Mouse (Mus musculus) intestine, embryonic 16.5 days (tissue): ENCODE measurements around the gene Wdr77. TPM values are rescaled to one million over a fixed set of nuclear protein-coding genes. Genes with fewer than 3 reads are reported as not detected.
A peak's percentile ranks its signal among the peaks of the same experiment; 100 is the strongest.
"Not testable (repeated sequence)": the region's sequence is repeated elsewhere in the genome, so short reads cannot be mapped to it uniquely, and the experiment has no call there.

Experiments
- ATAC-seq: fragments of 200-750 bp; cut with Nextera tagmentation; 2 replicates; pipeline ENCODE4 v1.8.0; 2017; ENCODE audit warnings: moderate TSS enrichment, moderate library complexity
- H3K27ac ChIP-seq: fragments of 300-500 bp; sonication (generic); 2 replicates; pipeline ENCODE4 v1.5.1; 2014; ENCODE audit warnings: mild to moderate bottlenecking, low read length
- H3K27me3 ChIP-seq: fragments of 300-500 bp; sonication (generic); replicated peaks from 2 replicates; pipeline ENCODE4 v1.6.1; 2014; ENCODE audit warnings: low read length, control low read depth, mixed read lengths; ENCODE audit not compliant: control insufficient read depth, insufficient read depth
- H3K36me3 ChIP-seq: fragments of 300-500 bp; sonication (generic); 2 replicates; pipeline ENCODE4 v1.6.1; 2014; ENCODE audit warnings: low read length, control low read depth; ENCODE audit not compliant: control insufficient read depth, insufficient read depth
- H3K4me1 ChIP-seq: fragments of 300-500 bp; sonication (generic); 2 replicates; pipeline ENCODE4 v1.6.1; 2014; ENCODE audit warnings: low read length, control low read depth, mixed read lengths; ENCODE audit not compliant: control insufficient read depth, insufficient read depth
- H3K4me2 ChIP-seq: fragments of 300-500 bp; sonication (generic); 2 replicates; pipeline ENCODE4 v1.6.1; 2014; ENCODE audit warnings: low read depth, low read length, control low read depth
- H3K4me3 ChIP-seq: fragments of 300-500 bp; sonication (generic); 2 replicates; pipeline ENCODE4 v1.5.1; 2014; ENCODE audit warnings: mild to moderate bottlenecking, low read length
- H3K9ac ChIP-seq: fragments of 300-500 bp; sonication (generic); 2 replicates; pipeline ENCODE4 v1.6.1; 2014; ENCODE audit warnings: low read depth, low read length
- H3K9me3 ChIP-seq: fragments of 300-500 bp; sonication (generic); 2 replicates; pipeline ENCODE4 v1.6.1; 2016; ENCODE audit warnings: low read length, control low read depth; ENCODE audit not compliant: control insufficient read depth
- WGBS: fragments of 180-500 bp; shearing (Covaris S2); extraction: QIAGEN DNeasy Blood & Tissue Kit; methylation state at CpG from one replicate; pipeline ENCODE4 v1.1.7; 2014; 5-methylcytosine and 5-hydroxymethylcytosine counted together
- polyA plus RNA-seq: library from polyadenylated mRNA; unstranded; fragments of >200 nt; fragmentation: Nextera tagmentation; extraction: Ambion mirVana; gene quantifications from 2 replicates; pipeline ENCODE4 v1.2.1, GENCODE M21; 2015

The Wdr77 gene
- 106 and 118 TPM in 2 replicates for polyA plus RNA-seq

GRCm38 (mm10) chr3:105958974-105959580, at the start of gene Wdr77:
Gene Wdr77 (plus strand): TSS chr3:105959369.
- peaks cover 14% of the 10 kb centered on the region for H3K4me1 ChIP-seq
- peak; percentile 98 for ATAC-seq
- peaks cover 7% of the 10 kb centered on the region for H3K36me3 ChIP-seq
- H3K4me3 ChIP-seq: peak within 1 kb of the TSS; percentile 92
- peak within 1 kb of the TSS; percentile 93 for H3K27ac ChIP-seq
- no peaks in the 10 kb centered on the region for H3K9me3 ChIP-seq
- peak within 1 kb of the TSS; percentile 97 for H3K9ac ChIP-seq
- WGBS: under 1% methylated on average over 51 of the region's 52 CpGs
- no peaks in the 10 kb centered on the region for H3K27me3 ChIP-seq
- H3K4me2 ChIP-seq: peak within 1 kb of the TSS; percentile 78

- no peak overlapping the region for H3K9ac ChIP-seq
- H3K4me3 ChIP-seq: no peak overlapping the region
- H3K4me2 ChIP-seq: no peak overlapping the region
- no peak overlapping the region for H3K27ac ChIP-seq
- ATAC-seq: no peak
- H3K27me3 ChIP-seq: no peaks in the 10 kb centered on the region
- H3K36me3 ChIP-seq: no peaks in the 10 kb centered on the region
- no peaks in the 10 kb centered on the region for H3K9me3 ChIP-seq
- WGBS: 79% methylated on average over 11 of the region's 11 CpGs
- no peaks in the 10 kb centered on the region for H3K4me1 ChIP-seq
These were observed 48.5 kb upstream of the Wdr77 start for GRCm38 (mm10) chr3:105910519-105911190.

- Histone ChIP-seq H3K4me2 (no peak overlapping the region), H3K9me3 (no peaks in the 10 kb centered on the region), H3K27ac (no peak overlapping the region), H3K36me3 (no peaks in the 10 kb centered on the region), H3K4me1 (no peaks in the 10 kb centered on the region), H3K27me3 (no peaks in the 10 kb centered on the region), H3K9ac (no peak overlapping the region), H3K4me3 (no peak overlapping the region)
- ATAC-seq: no peak
- WGBS: 68% methylated on average over 9 of the region's 9 CpGs
These were observed 46.9 kb upstream of the Wdr77 start for GRCm38 (mm10) chr3:105912097-105912880.

GRCm38 (mm10) chr3:105913839-105914681, 45.1 kb upstream of the Wdr77 start:
- Histone ChIP-seq H3K4me3 (no peak overlapping the region), H3K4me1 (no peaks in the 10 kb centered on the region), H3K27me3 (no peaks in the 10 kb centered on the region), H3K36me3 (no peaks in the 10 kb centered on the region), H3K4me2 (no peak overlapping the region), H3K9me3 (no peaks in the 10 kb centered on the region), H3K27ac (no peak overlapping the region), H3K9ac (no peak overlapping the region)
- WGBS: 52% methylated on average over 10 of the region's 10 CpGs
- ATAC-seq: no peak

GRCm38 (mm10) chr3:105915281-105915680, 43.9 kb upstream of the Wdr77 start:
- Histone ChIP-seq H3K27ac (no peak overlapping the region), H3K4me2 (no peak overlapping the region), H3K4me3 (no peak overlapping the region), H3K36me3 (no peaks in the 10 kb centered on the region), H3K27me3 (no peaks in the 10 kb centered on the region), H3K4me1 (no peaks in the 10 kb centered on the region), H3K9me3 (no peaks in the 10 kb centered on the region), H3K9ac (no peak overlapping the region)
- no peak for ATAC-seq
- 24% methylated on average over 1 of the region's 1 CpGs for WGBS

- H3K4me1 ChIP-seq, ATAC-seq, H3K4me3 ChIP-seq, H3K27me3 ChIP-seq, H3K27ac ChIP-seq, H3K9ac ChIP-seq, H3K36me3 ChIP-seq, H3K9me3 ChIP-seq, H3K4me2 ChIP-seq: not testable (repeated sequence)
These were observed 42.7 kb upstream of the Wdr77 start for GRCm38 (mm10) chr3:105916455-105916854.

- ATAC-seq: no peak
- no peak overlapping the region for H3K27ac ChIP-seq
- H3K9me3 ChIP-seq: no peaks in the 10 kb centered on the region
- H3K36me3 ChIP-seq: no peaks in the 10 kb centered on the region
- no peaks in the 10 kb centered on the region for H3K4me1 ChIP-seq
- WGBS: 70% methylated on average over 10 of the region's 10 CpGs
- H3K9ac ChIP-seq: no peak overlapping the region
- H3K27me3 ChIP-seq: no peaks in the 10 kb centered on the region
- H3K4me2 ChIP-seq: no peak overlapping the region
- no peak overlapping the region for H3K4me3 ChIP-seq
These were observed 41.4 kb upstream of the Wdr77 start for GRCm38 (mm10) chr3:105917656-105918354.

GRCm38 (mm10) chr3:105918355-105918745, 40.8 kb upstream of the Wdr77 start:
- Histone ChIP-seq H3K4me3 (no peak overlapping the region), H3K9ac (no peak overlapping the region), H3K27ac (no peak overlapping the region), H3K4me1 (no peaks in the 10 kb centered on the region), H3K4me2 (no peak overlapping the region), H3K36me3 (no peaks in the 10 kb centered on the region), H3K9me3 (no peaks in the 10 kb centered on the region), H3K27me3 (no peaks in the 10 kb centered on the region)
- ATAC-seq: no peak
- WGBS: 79% methylated on average over 3 of the region's 3 CpGs
